Mouse (Mus musculus) heart, adult 10 weeks (tissue): Measurements from ENCODE around the gene Gpr183. TPM values are rescaled to one million over a fixed set of nuclear protein-coding genes. Genes with fewer than 3 reads are reported as not detected.

Experiments
- polyA plus RNA-seq: library from polyadenylated mRNA; stranded (reverse); fragments of 350-450 nt; fragmentation: Illumina TruSeq; extraction: RNeasy Lipid Tissue Mini Kit (QIAGEN cat#74804); gene quantifications from one replicate; pipeline ENCODE4 v1.2.3, GENCODE M21; 2014; ENCODE audit warnings: low read depth, low replicate concordance

The Gpr183 gene
- 0.58 TPM for polyA plus RNA-seq

GRCm38 (mm10) chr14:121964990-121965389, at the start of gene Gpr183:
Gene Gpr183, minus strand, starts transcription at chr14:121965195.

DNA sequence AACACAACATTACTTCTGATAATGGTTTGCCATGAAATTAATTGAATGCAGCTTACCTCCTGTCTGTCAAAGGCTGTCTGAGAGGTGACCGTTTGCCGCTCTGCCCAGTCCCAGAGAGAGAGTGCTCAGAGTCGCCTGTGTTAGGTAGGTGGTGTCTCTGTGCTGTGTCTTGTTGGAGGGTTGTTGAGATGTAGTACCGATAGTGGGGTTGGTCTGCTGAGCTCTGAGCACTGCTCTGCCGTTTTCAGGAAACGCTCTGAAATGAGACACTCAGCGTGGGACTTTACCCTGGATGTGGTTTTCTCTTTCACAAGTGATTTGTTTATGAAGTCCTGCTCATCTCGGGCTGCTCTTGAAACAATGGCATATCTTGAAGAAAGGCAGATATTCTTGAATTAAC, 49.4 kb downstream of the Gpr183 start, which contains the start of gene Gpr18:
Gene Gpr18, minus strand, starts transcription at position 161 of the 400 bp plus-strand sequence.

Other genes with a start within 250 kb of the Gpr183 start
- 28.6 TPM for gene Dock9, start 167.4 kb downstream of the Gpr183 start, polyA plus RNA-seq
- gene Ubac2, start 86.6 kb downstream of the Gpr183 start, polyA plus RNA-seq = 32.0 TPM
- 0.42 TPM for gene Gpr18, start 49.4 kb downstream of the Gpr183 start, polyA plus RNA-seq
- not detected for gene Timm8a2, start 69.5 kb upstream of the Gpr183 start, polyA plus RNA-seq
- gene Tm9sf2, start 141.8 kb upstream of the Gpr183 start, polyA plus RNA-seq = 125 TPM
- 129 TPM for gene Clybl, start 216.5 kb upstream of the Gpr183 start, polyA plus RNA-seq